Mouse (Mus musculus): Measurements from ENCODE around the gene Lyl1. TPM values are rescaled to one million over a fixed set of nuclear protein-coding genes. Genes with fewer than 3 reads are reported as not detected.

Gene Lyl1
- polyA plus RNA-seq, 1 experiment, result 0.04 TPM

GRCm38 (mm10) chr8:84656641-84657126, 44.6 kb upstream of the Lyl1 start:
- peaks cover 22% of the 10 kb centered on the region for H3K79me2 ChIP-seq (ENCODE audit: control insufficient read depth, insufficient read depth)
- H3K27me3 ChIP-seq (ENCODE audit: control insufficient read depth, insufficient read depth, insufficient read length), result no peaks in the 10 kb centered on the region
- H3K36me3 ChIP-seq (ENCODE audit: control insufficient read depth, insufficient read depth), result no peaks in the 10 kb centered on the region
- H3K4me3 ChIP-seq (ENCODE audit: insufficient read depth, poor library complexity, severe bottlenecking), result no peak overlapping the region
- peak overlapping the region; percentile 57 for H3ac ChIP-seq (ENCODE audit: control insufficient read depth, insufficient read length, low read depth)
- peaks cover 11% of the 10 kb centered on the region for H3K79me3 ChIP-seq (ENCODE audit: low read depth)
- TF ChIP-seq MYOG (IDR thresholded peaks at IDR 0.05; ENCODE audit: control insufficient read depth, extremely low read depth, insufficient read length), result no peak
- no peak for TF ChIP-seq CEBPB (IDR thresholded peaks at IDR 0.05; ENCODE audit: low read depth)
- no peak for TF ChIP-seq FOSL1 (IDR thresholded peaks at IDR 0.05; ENCODE audit: insufficient read depth, low read length, poor library complexity, severe bottlenecking)
- no peak for TF ChIP-seq MAX (IDR thresholded peaks at IDR 0.05)
- no peak for TF ChIP-seq USF1 (IDR thresholded peaks at IDR 0.05; ENCODE audit: low read depth)
- no peak for TF ChIP-seq CTCF (IDR thresholded peaks at IDR 0.05; ENCODE audit: control insufficient read depth, insufficient read depth, insufficient read length)
- TF ChIP-seq MYOD1 (IDR thresholded peaks at IDR 0.05; ENCODE audit: control insufficient read depth, insufficient read length, low read depth), result no peak

- H3K36me3 ChIP-seq (ENCODE audit: control insufficient read depth, insufficient read depth), result no peaks in the 10 kb centered on the region
- H3ac ChIP-seq (ENCODE audit: control insufficient read depth, insufficient read length, low read depth), result no peak overlapping the region
- no peak overlapping the region for H3K4me3 ChIP-seq (ENCODE audit: insufficient read depth, poor library complexity, severe bottlenecking)
- TF ChIP-seq MAX (IDR thresholded peaks at IDR 0.05) (no peak), MYOD1 (IDR thresholded peaks at IDR 0.05; ENCODE audit: control insufficient read depth, insufficient read length, low read depth) (no peak), CTCF (IDR thresholded peaks at IDR 0.05; ENCODE audit: control insufficient read depth, insufficient read depth, insufficient read length) (no peak), USF1 (IDR thresholded peaks at IDR 0.05; ENCODE audit: low read depth) (no peak), MYOG (IDR thresholded peaks at IDR 0.05; ENCODE audit: control insufficient read depth, extremely low read depth, insufficient read length) (no peak), CEBPB (IDR thresholded peaks at IDR 0.05; ENCODE audit: low read depth) (no peak), FOSL1 (IDR thresholded peaks at IDR 0.05; ENCODE audit: insufficient read depth, low read length, poor library complexity, severe bottlenecking) (no peak)
- H3K79me2 ChIP-seq (ENCODE audit: control insufficient read depth, insufficient read depth), result peaks cover 27% of the 10 kb centered on the region
- peaks cover 16% of the 10 kb centered on the region for H3K79me3 ChIP-seq (ENCODE audit: low read depth)
- H3K27me3 ChIP-seq (ENCODE audit: control insufficient read depth, insufficient read depth, insufficient read length), result no peaks in the 10 kb centered on the region
Measured at GRCm38 (mm10) chr8:84657203-84657602, 44.1 kb upstream of the Lyl1 start.

- no peak overlapping the region for H3ac ChIP-seq (ENCODE audit: control insufficient read depth, insufficient read length, low read depth)
- no peaks in the 10 kb centered on the region for H3K27me3 ChIP-seq (ENCODE audit: control insufficient read depth, insufficient read depth, insufficient read length)
- no peaks in the 10 kb centered on the region for H3K36me3 ChIP-seq (ENCODE audit: control insufficient read depth, insufficient read depth)
- TF ChIP-seq FOSL1 (IDR thresholded peaks at IDR 0.05; ENCODE audit: insufficient read depth, low read length, poor library complexity, severe bottlenecking) (no peak), USF1 (IDR thresholded peaks at IDR 0.05; ENCODE audit: low read depth) (no peak), CEBPB (IDR thresholded peaks at IDR 0.05; ENCODE audit: low read depth) (no peak), MYOD1 (IDR thresholded peaks at IDR 0.05; ENCODE audit: control insufficient read depth, insufficient read length, low read depth) (no peak)
- peaks cover 20% of the 10 kb centered on the region for H3K79me3 ChIP-seq (ENCODE audit: low read depth)
- H3K4me3 ChIP-seq (ENCODE audit: insufficient read depth, poor library complexity, severe bottlenecking), result no peak overlapping the region
- peaks cover 32% of the 10 kb centered on the region for H3K79me2 ChIP-seq (ENCODE audit: control insufficient read depth, insufficient read depth)
Measured at GRCm38 (mm10) chr8:84657680-84658079, 43.6 kb upstream of the Lyl1 start.

- peaks cover 21% of the 10 kb centered on the region for H3K79me3 ChIP-seq (ENCODE audit: low read depth)
- TF ChIP-seq MYOG (IDR thresholded peaks at IDR 0.05; ENCODE audit: control insufficient read depth, extremely low read depth, insufficient read length) (no peak), CEBPB (IDR thresholded peaks at IDR 0.05; ENCODE audit: low read depth) (no peak), MYOD1 (IDR thresholded peaks at IDR 0.05; ENCODE audit: control insufficient read depth, insufficient read length, low read depth) (no peak), FOSL1 (IDR thresholded peaks at IDR 0.05; ENCODE audit: insufficient read depth, low read length, poor library complexity, severe bottlenecking) (no peak), USF1 (IDR thresholded peaks at IDR 0.05; ENCODE audit: low read depth) (no peak), CTCF (IDR thresholded peaks at IDR 0.05; ENCODE audit: control insufficient read depth, insufficient read depth, insufficient read length) (no peak), MAX (IDR thresholded peaks at IDR 0.05) (no peak)
- H3ac ChIP-seq (ENCODE audit: control insufficient read depth, insufficient read length, low read depth), result no peak overlapping the region
- H3K4me3 ChIP-seq (ENCODE audit: insufficient read depth, poor library complexity, severe bottlenecking), result no peak overlapping the region
- peaks cover 33% of the 10 kb centered on the region for H3K79me2 ChIP-seq (ENCODE audit: control insufficient read depth, insufficient read depth)
- no peaks in the 10 kb centered on the region for H3K36me3 ChIP-seq (ENCODE audit: control insufficient read depth, insufficient read depth)
- no peaks in the 10 kb centered on the region for H3K27me3 ChIP-seq (ENCODE audit: control insufficient read depth, insufficient read depth, insufficient read length)
Measured at GRCm38 (mm10) chr8:84658951-84659350, 42.3 kb upstream of the Lyl1 start.

- peaks cover 21% of the 10 kb centered on the region for H3K79me3 ChIP-seq (ENCODE audit: low read depth)
- no peaks in the 10 kb centered on the region for H3K27me3 ChIP-seq (ENCODE audit: control insufficient read depth, insufficient read depth, insufficient read length)
- H3K36me3 ChIP-seq (ENCODE audit: control insufficient read depth, insufficient read depth), result no peaks in the 10 kb centered on the region
- H3K79me2 ChIP-seq (ENCODE audit: control insufficient read depth, insufficient read depth), result peaks cover 40% of the 10 kb centered on the region
- peak overlapping the region; percentile 83 for H3K4me3 ChIP-seq (ENCODE audit: insufficient read depth, poor library complexity, severe bottlenecking)
- H3ac ChIP-seq (ENCODE audit: control insufficient read depth, insufficient read length, low read depth), result peak overlapping the region; percentile 34
- TF ChIP-seq MAX (IDR thresholded peaks at IDR 0.05) (no peak), FOSL1 (IDR thresholded peaks at IDR 0.05; ENCODE audit: insufficient read depth, low read length, poor library complexity, severe bottlenecking) (no peak), CEBPB (IDR thresholded peaks at IDR 0.05; ENCODE audit: low read depth) (no peak), USF1 (IDR thresholded peaks at IDR 0.05; ENCODE audit: low read depth) (no peak), MYOD1 (IDR thresholded peaks at IDR 0.05; ENCODE audit: control insufficient read depth, insufficient read length, low read depth) (no peak), MYOG (IDR thresholded peaks at IDR 0.05; ENCODE audit: control insufficient read depth, extremely low read depth, insufficient read length) (no peak), CTCF (IDR thresholded peaks at IDR 0.05; ENCODE audit: control insufficient read depth, insufficient read depth, insufficient read length) (no peak)
Measured at GRCm38 (mm10) chr8:84659936-84660818, 41.1 kb upstream of the Lyl1 start.

All from C2C12 (cell line).